Mouse (Mus musculus): ENCODE results near the gene Ephx3. TPM values are rescaled to one million over a fixed set of nuclear protein-coding genes. Genes with fewer than 3 reads are reported as not detected.

Ephx3 gene
- polyA plus RNA-seq, 1 experiment from 2014 or later, result 0.30 TPM

DNA sequence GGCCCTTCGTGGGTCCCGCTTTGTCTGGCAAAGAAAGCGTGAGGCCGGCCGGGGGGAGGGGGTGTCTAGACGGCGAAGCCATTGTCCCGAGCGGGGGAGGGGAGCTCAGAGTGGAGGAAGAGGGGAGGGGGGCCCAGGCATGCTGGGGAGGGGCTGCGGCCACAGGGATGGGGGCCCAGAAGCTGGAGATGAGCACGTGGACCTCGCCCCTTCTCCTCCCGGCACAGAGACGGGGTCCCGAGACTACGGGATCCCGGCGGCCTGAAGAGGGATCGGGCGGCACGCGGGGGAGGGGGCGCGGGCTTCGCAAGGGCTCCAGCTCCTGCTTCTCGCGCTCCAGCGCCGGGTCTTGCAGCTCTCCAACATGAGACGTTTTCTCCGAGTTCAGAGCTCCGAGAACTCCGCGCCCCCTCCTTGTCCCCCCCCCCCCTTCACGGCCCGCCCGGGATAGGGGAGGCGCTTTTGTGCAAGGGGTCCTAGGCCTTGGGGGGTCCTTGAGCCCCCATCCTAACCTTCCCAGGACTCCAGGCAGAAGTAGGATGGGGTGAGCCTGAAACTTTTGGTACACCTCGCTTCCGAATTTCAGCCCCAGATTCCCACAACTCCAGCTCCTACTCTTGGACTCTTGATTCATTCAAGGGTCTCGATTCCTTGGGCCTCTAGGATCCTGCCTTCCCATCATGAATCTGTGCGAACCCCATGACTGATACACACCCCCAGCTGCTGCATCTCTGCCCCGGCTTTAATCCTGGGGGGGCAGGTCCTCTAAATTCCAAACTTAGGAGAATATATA lies 23.4 kb downstream of the Ephx3 start:
- peak overlapping the region; percentile 75 for H3K4me3 ChIP-seq (replicated peaks; ENCODE audit: low read depth, low read length)

DNA sequence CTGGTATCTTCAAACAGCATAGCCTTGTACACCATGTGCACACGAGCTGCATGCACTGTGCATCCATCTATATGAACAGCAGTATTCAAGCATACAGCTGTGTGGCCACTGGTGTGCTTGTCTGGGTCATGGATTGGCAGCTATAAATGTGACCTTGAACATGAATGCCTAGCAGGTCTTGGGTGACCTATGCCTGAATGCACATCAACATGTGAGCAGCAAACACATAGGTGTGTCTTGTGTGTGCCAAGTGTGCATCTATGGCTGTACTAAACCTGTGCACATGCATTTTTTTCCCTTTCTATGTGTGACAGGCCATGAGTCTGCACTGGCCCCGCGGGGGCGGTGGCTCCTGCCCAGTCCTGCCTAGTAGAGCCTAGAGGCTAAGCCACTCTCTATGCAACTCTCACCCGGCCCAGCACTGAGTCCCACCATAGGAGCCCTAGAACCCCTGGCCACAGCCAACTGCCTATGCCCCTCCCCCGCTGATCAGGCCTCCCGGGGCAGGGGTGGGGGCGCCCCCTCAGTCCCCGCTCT lies 24.0 kb downstream of the Ephx3 start:
- Histone ChIP-seq H3K9me3 (replicated peaks; ENCODE audit: low read length) (no peaks in the 10 kb centered on the region), H3K27me3 (ENCODE audit: insufficient read depth, low read length) (no peaks in the 10 kb centered on the region), H3K4me3 (replicated peaks; ENCODE audit: low read depth, low read length) (peak overlapping the region; percentile 75), H3K4me2 (ENCODE audit: low read length) (peak overlapping the region; percentile 97), H3K36me3 (ENCODE audit: insufficient read depth, low read length) (no peaks in the 10 kb centered on the region), H3K9ac (ENCODE audit: low read depth, low read length) (peak overlapping the region; percentile 73), H3K27ac (peak overlapping the region; percentile 83), H3K4me1 (replicated peaks; ENCODE audit: insufficient read depth, low read length) (peaks cover 4% of the 10 kb centered on the region)
- 7% methylated on average over 9 of the region's 9 CpGs for WGBS
- peak; percentile 44 for ATAC-seq (replicated peaks; ENCODE audit: low FRiP score, low read depth)
- no peak for DNase-seq (ENCODE audit: low spot score)
- TF ChIP-seq CTCF (IDR thresholded peaks at IDR 0.05; ENCODE audit: low read depth), result no peak

More for the DNA sequence above, 23.4 kb downstream of the Ephx3 start:
- peak overlapping the region; percentile 83 for H3K27ac ChIP-seq
- ATAC-seq (replicated peaks; ENCODE audit: low FRiP score, low read depth) (peak; percentile 25), DNase-seq (ENCODE audit: low spot score) (peak; percentile 85)
- H3K9ac ChIP-seq (ENCODE audit: low read depth, low read length), result peak overlapping the region; percentile 73
- H3K27me3 ChIP-seq (ENCODE audit: insufficient read depth, low read length), result no peaks in the 10 kb centered on the region
- H3K9me3 ChIP-seq (replicated peaks; ENCODE audit: low read length), result no peaks in the 10 kb centered on the region
- TF ChIP-seq CTCF (IDR thresholded peaks at IDR 0.05; ENCODE audit: low read depth), result no peak
- peak overlapping the region; percentile 97 for H3K4me2 ChIP-seq (ENCODE audit: low read length)
- no peaks in the 10 kb centered on the region for H3K36me3 ChIP-seq (ENCODE audit: insufficient read depth, low read length)
- H3K4me1 ChIP-seq (replicated peaks; ENCODE audit: insufficient read depth, low read length), result peaks cover 4% of the 10 kb centered on the region
- 0% methylated on average over 30 of the region's 43 CpGs for WGBS

- ATAC-seq (replicated peaks; ENCODE audit: low FRiP score, low read depth) (no peak), DNase-seq (ENCODE audit: low spot score) (no peak)
- no peak overlapping the region for H3K4me3 ChIP-seq (replicated peaks; ENCODE audit: low read depth, low read length)
- H3K9ac ChIP-seq (ENCODE audit: low read depth, low read length), result no peak overlapping the region
- TF ChIP-seq CTCF (IDR thresholded peaks at IDR 0.05; ENCODE audit: low read depth), result no peak
- no peak overlapping the region for H3K27ac ChIP-seq
- H3K4me1 ChIP-seq (replicated peaks; ENCODE audit: insufficient read depth, low read length), result peaks cover 4% of the 10 kb centered on the region
- no peaks in the 10 kb centered on the region for H3K9me3 ChIP-seq (replicated peaks; ENCODE audit: low read length)
- 0 out of 2 replicates have a peak overlapping the region, but pooled peaks have one; percentile 97 for H3K4me2 ChIP-seq (ENCODE audit: low read length)
- H3K36me3 ChIP-seq (ENCODE audit: insufficient read depth, low read length), result no peaks in the 10 kb centered on the region
- no peaks in the 10 kb centered on the region for H3K27me3 ChIP-seq (ENCODE audit: insufficient read depth, low read length)
These were observed 24.6 kb downstream of the Ephx3 start for GRCm38 (mm10) chr17:32164780-32165179.

DNA sequence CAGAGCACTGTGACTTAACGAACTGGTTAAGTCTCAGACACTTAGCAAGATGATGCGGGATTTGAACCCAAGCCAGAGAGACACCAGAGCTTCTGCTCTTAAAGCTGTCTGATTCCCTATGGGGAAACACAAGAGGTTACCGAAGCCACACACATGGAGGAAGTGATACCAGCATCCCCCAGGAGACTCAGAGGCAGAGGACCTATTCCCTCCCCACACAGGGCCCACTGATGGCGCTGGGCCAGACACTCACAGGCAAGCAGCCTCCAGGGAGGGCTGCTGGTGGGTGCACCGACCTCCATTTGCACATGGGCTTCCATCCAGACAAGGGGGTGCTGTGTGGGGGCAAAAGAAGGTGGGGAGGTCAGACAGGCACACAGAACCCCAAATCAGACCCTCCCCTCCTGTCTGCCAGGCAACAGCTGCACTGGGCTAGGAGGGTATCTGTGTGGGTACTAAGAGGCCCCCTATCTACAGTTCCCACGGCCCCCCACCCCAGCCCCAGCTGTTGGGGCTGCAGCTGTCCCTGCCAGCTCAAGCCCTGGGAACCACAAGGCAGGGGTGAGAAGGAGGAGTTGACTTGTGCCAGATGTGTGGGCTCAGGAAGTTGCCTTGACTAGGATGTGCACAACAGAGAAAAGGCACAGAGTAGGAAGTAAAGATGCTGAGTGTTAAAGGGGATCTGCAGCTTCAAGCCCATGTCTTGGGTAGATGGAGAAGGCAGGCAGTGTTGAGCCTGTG lies 25.3 kb downstream of the Ephx3 start:
- Histone ChIP-seq H3K36me3 (ENCODE audit: insufficient read depth, low read length) (no peaks in the 10 kb centered on the region), H3K27ac (no peak overlapping the region), H3K4me3 (replicated peaks; ENCODE audit: low read depth, low read length) (no peak overlapping the region), H3K9ac (ENCODE audit: low read depth, low read length) (peak overlapping the region; percentile 27; the same call in 1 of the 2 replicates), H3K4me1 (replicated peaks; ENCODE audit: insufficient read depth, low read length) (peaks cover 4% of the 10 kb centered on the region), H3K4me2 (ENCODE audit: low read length) (no peak overlapping the region; the same call in 1 of the 2 replicates), H3K27me3 (ENCODE audit: insufficient read depth, low read length) (no peaks in the 10 kb centered on the region), H3K9me3 (replicated peaks; ENCODE audit: low read length) (no peaks in the 10 kb centered on the region)
- DNase-seq (ENCODE audit: low spot score) (no peak), ATAC-seq (replicated peaks; ENCODE audit: low FRiP score, low read depth) (no peak)
- WGBS, result 59% methylated on average over 6 of the region's 6 CpGs
- no peak for TF ChIP-seq CTCF (IDR thresholded peaks at IDR 0.05; ENCODE audit: low read depth)

- H3K9ac ChIP-seq (ENCODE audit: low read depth, low read length), result peak overlapping the region; percentile 46
- TF ChIP-seq CTCF (IDR thresholded peaks at IDR 0.05; ENCODE audit: low read depth), result peak; percentile 75
- WGBS, result 1% methylated on average over 57 of the region's 58 CpGs
These were observed 27.1 kb downstream of the Ephx3 start for GRCm38 (mm10) chr17:32162112-32162850.

More at GRCm38 (mm10) chr17:32162112-32162850, 27.1 kb downstream of the Ephx3 start:
- H3K4me1 ChIP-seq (replicated peaks; ENCODE audit: insufficient read depth, low read length), result peaks cover 4% of the 10 kb centered on the region
- peak; percentile 67 for DNase-seq (ENCODE audit: low spot score)
- no peaks in the 10 kb centered on the region for H3K27me3 ChIP-seq (ENCODE audit: insufficient read depth, low read length)
- ATAC-seq (replicated peaks; ENCODE audit: low FRiP score, low read depth), result peak; percentile 71
- peak overlapping the region; percentile 55; the same call in 1 of the 2 replicates for H3K27ac ChIP-seq
- H3K9me3 ChIP-seq (replicated peaks; ENCODE audit: low read length), result no peaks in the 10 kb centered on the region
- peak overlapping the region; percentile 80 for H3K4me2 ChIP-seq (ENCODE audit: low read length)
- H3K4me3 ChIP-seq (replicated peaks; ENCODE audit: low read depth, low read length), result peak overlapping the region; percentile 49
- peaks cover 10% of the 10 kb centered on the region; the same call in 1 of the 2 replicates for H3K36me3 ChIP-seq (ENCODE audit: insufficient read depth, low read length)

Measured in kidney, postnatal 0 days (tissue).